Mouse (Mus musculus) limb, embryonic 10.5 days (tissue): ENCODE measurements around the gene Calm5. TPM values are rescaled to one million over a fixed set of nuclear protein-coding genes. Genes with fewer than 3 reads are reported as not detected.
"Not testable (repeated sequence)": the region's sequence is repeated elsewhere in the genome, so short reads cannot be mapped to it uniquely, and the experiment has no call there.

Source experiments
- DNase-seq: peaks from one replicate; pipeline ENCODE4 v3.0.0-alpha.2; 2017; ENCODE audit warnings: low spot score
- H3K27ac ChIP-seq: fragments of 300-500 bp; sonication (generic); 2 replicates; pipeline ENCODE4 v1.5.1; 2016; ENCODE audit warnings: mild to moderate bottlenecking
- H3K27me3 ChIP-seq: fragments of 300-500 bp; sonication (generic); 2 replicates; pipeline ENCODE4 v1.6.1; 2016; ENCODE audit warnings: low read depth, mild to moderate bottlenecking; ENCODE audit not compliant: poor library complexity, severe bottlenecking
- H3K36me3 ChIP-seq: fragments of 300-500 bp; sonication (generic); 2 replicates; pipeline ENCODE4 v1.6.1; 2016; ENCODE audit warnings: mild to moderate bottlenecking, moderate library complexity
- H3K4me1 ChIP-seq: fragments of 300-500 bp; sonication (generic); 2 replicates; pipeline ENCODE4 v1.6.1; 2016
- H3K4me3 ChIP-seq: fragments of 300-500 bp; sonication (generic); 2 replicates; pipeline ENCODE4 v1.5.1; 2016; ENCODE audit warnings: mild to moderate bottlenecking, moderate library complexity
- H3K9me3 ChIP-seq: fragments of 300-500 bp; sonication (generic); replicated peaks from 2 replicates; pipeline ENCODE4 v1.6.1; 2016; ENCODE audit warnings: mild to moderate bottlenecking
- WGBS: fragments of 180-500 bp; shearing (Covaris S2); methylation state at CpG from one replicate; pipeline ENCODE4 v1.1.7; 2016; 5-methylcytosine and 5-hydroxymethylcytosine counted together
- polyA plus RNA-seq: library from polyadenylated mRNA; unstranded; fragments of >200 nt; fragmentation: Nextera tagmentation; extraction: Ambion mirVana; gene quantifications from 2 replicates; pipeline ENCODE4 v1.2.1, GENCODE M21; 2016

Gene Calm5
- not detected in 2 replicates for polyA plus RNA-seq

DNA sequence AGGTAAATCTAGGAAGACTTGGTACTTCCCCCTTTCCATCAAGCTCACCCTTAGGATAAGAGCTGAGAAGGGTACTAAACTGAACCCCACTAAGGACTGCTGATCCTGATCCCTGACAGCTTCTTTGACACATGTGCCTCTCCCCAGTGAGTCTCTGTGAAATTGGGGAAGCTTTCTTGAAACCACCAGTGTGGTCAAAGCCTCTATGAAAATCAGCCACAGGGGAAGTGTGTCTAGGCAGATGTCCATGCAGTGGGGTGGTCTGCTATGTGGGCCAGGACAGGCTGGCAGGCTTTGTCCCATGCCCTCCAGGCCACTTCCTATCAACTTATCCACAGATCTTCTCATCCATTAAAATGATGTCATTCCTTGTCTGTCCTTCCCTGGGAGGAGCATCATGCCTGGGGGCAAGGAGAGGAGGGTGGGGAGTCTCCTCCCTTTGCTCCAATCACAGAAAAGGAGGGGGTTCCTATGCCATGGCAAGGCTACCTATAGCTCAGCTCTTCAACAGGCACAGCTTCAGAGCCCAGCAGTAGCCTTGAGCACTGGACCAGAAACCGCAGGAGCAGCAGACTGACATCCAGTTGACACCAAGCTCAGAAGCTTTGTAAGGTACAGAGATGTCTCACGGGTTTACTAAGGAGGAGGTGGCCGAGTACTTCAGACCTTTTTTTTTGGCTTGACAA, at the start of gene Calm5:
Calm5 (plus strand) TSS at position 526 of the 686 bp plus-strand sequence.
- H3K36me3 ChIP-seq, H3K27me3 ChIP-seq, H3K4me1 ChIP-seq, DNase-seq, H3K9me3 ChIP-seq, H3K4me3 ChIP-seq, H3K27ac ChIP-seq: not testable (repeated sequence)
- WGBS, result 83% methylated on average over 3 of the region's 3 CpGs

DNA sequence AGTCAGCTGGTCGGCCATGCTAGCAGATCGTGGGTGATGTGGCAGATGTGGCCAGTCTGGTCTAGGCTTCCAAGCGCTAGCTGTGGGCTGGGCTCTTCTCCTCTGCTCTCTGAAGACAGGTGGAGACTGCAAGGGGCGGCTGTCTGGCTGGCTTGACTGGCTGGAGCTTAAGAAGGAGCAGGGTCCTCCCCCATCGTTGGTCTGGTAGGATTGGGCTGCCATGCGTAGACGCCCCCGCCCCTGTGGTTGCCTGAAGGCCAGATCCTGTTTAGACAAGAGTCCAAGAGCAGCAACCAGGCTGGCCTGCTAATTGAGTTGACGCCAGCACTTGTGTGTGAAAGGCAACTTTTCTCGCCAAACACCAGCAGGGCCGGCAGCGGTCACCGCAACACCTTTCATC, 49.8 kb upstream of the Calm5 start, which contains the start of gene Calml3:
Calml3 (minus strand) TSS at position 131 of the 400 bp plus-strand sequence.
- WGBS, result 86% methylated on average over 13 of the region's 13 CpGs
- peak; percentile 29 for DNase-seq

DNA sequence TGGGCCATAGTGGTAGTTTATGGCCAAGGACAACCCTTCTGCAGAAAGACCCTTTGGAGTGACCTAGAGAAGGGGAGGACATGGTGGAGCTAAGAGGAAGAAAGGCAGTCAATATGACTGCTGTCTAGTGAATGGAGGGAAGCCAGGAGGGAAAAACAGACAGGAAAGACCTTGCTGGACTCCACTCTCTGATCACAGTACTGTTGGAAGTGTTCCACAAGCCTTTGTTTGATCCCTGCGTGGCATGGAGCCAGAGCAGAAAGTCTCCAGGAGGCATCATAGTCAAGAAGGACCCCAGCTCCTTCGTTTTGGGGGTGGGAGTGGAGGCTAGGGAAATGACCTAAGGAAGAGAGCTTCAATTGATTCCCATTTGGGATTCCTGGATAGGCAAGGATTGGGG, 48.8 kb upstream of the Calm5 start:
- Histone ChIP-seq H3K4me1 (0 out of 2 replicates have a peak, but pooled peaks cover 2% of the 10 kb centered on the region), H3K9me3 (no peaks in the 10 kb centered on the region), H3K36me3 (no peaks in the 10 kb centered on the region), H3K4me3 (no peak overlapping the region), H3K27ac (no peak overlapping the region), H3K27me3 (no peaks in the 10 kb centered on the region)
- DNase-seq, result peak; percentile 9
- WGBS, result 75% methylated on average over 2 of the region's 2 CpGs

More for the DNA sequence above, 49.8 kb upstream of the Calm5 start, which contains the start of gene Calml3:
- no peaks in the 10 kb centered on the region for H3K27me3 ChIP-seq
- H3K27ac ChIP-seq, result no peak within 1 kb of the TSS
- peaks cover 6% of the 10 kb centered on the region; the same call in 1 of the 2 replicates for H3K4me1 ChIP-seq
- H3K4me3 ChIP-seq, result no peak within 1 kb of the TSS
- no peaks in the 10 kb centered on the region for H3K9me3 ChIP-seq
- no peaks in the 10 kb centered on the region for H3K36me3 ChIP-seq

DNA sequence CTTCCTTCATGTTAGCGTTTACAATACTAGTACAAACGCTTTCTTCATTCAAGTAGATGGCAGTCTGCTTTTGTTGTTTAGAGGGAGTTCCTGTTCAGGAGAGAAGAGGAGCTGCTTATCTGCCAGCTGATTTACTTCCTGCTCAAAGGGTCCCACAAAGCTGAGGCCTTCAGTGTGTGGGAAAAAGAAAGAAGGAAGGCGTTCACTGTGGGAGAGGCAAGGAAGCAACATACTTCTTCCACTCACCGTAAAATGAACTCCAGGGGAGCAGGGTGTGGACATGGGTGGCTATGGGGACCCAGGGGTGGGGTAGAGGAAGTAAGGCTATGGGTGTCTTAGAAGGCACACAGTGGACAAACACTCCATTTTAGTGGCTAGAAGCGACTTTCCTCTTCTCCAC, 48.3 kb upstream of the Calm5 start:
- Histone ChIP-seq H3K27me3 (no peaks in the 10 kb centered on the region), H3K9me3 (no peaks in the 10 kb centered on the region), H3K4me3 (no peak overlapping the region), H3K36me3 (no peaks in the 10 kb centered on the region), H3K4me1 (0 out of 2 replicates have a peak, but pooled peaks cover 2% of the 10 kb centered on the region), H3K27ac (no peak overlapping the region)
- 83% methylated on average over 5 of the region's 5 CpGs for WGBS
- DNase-seq, result no peak

DNA sequence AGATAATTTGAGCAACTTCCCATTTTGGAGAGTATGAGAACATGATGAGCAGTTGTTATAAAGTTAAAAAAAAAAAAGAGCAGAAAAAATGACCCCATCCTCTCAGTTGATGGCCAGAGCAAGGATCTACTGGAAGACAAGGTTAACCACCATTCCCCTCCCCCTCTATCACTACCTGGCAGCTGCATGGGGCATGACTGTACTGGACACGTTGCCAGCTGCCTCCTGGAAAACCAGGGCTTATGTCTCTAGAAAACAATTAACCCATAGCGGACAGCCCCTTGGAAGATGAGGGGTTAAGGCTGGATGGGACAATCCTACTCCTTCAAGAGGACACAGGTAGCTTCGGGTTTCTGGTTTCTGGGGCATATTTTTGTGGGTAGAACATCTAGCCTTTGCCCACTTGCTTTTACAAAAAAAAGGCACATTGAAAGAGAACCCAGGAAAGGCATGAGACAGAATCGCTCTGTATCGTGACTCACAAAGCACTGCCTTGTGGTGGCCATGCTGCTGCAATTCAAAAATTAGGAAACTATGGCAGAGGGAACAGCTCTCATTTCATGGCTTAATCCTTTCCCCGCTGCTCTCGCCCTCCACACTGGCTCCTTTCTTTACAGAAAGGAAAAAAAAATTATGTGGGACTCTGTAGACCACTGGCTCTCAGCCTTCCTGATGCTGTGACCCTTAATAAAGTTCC, 46.7 kb upstream of the Calm5 start:
- no peaks in the 10 kb centered on the region for H3K9me3 ChIP-seq
- H3K36me3 ChIP-seq, result no peaks in the 10 kb centered on the region
- H3K27ac ChIP-seq, result no peak overlapping the region
- no peak for DNase-seq
- H3K27me3 ChIP-seq, result no peaks in the 10 kb centered on the region
- 86% methylated on average over 7 of the region's 7 CpGs for WGBS
- H3K4me1 ChIP-seq, result no peaks in the 10 kb centered on the region
- no peak overlapping the region for H3K4me3 ChIP-seq

DNA sequence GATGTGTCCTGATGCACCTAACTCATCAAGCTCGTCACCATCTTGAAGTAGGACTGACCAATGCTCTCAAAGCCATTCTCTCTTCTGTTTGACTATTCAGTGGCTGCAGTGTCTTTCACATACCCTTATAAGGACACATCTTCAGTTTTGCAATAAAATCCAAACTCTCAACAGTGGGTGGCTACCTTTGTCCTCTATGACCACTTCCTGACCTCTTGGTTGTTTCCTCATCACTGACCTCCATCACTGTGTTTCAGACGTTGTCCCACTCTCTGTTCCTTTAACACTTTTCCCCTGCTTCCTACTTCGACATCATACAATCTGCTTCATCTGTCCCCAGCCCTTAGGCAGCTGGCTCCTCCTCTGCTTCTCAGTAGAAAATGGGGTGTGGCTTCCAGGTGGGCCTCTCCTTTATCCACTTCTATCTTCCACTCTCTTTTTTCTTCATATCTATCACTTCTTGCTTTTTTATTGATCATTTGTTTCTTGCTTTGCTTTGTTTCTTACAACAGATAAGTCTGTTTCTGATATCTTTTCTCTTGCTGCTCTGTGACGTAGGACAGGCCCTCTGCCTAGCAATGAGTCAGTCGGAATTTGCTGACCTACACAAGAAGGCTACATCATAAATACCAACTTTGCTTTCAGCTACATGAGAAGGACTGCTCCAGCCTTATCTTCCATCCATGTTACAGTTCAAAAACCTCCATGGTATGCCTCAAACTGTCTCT, 35.8 kb upstream of the Calm5 start:
- Histone ChIP-seq H3K9me3 (no peaks in the 10 kb centered on the region), H3K36me3 (no peaks in the 10 kb centered on the region), H3K4me3 (no peak overlapping the region), H3K27ac (no peak overlapping the region), H3K4me1 (no peaks in the 10 kb centered on the region), H3K27me3 (no peaks in the 10 kb centered on the region)
- 85% methylated on average over 5 of the region's 5 CpGs for WGBS
- no peak for DNase-seq

DNA sequence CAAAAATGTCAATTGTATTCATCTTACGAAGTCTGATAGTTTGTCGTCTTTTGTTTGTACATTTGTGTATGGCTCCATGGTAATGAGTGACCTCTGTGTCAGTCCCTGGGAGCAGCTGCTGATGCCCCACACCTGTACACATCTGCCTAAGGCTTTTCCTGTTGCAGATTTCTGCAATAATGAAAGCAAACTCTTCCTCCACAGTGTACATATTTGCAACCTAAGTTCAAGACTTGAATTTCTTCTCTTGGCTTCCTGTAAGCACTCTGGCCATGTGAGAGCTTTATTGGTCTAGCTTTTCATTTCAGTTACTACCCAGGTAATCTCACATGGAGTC, 35.3 kb upstream of the Calm5 start:
- 88% methylated on average over 2 of the region's 2 CpGs for WGBS
- no peak for DNase-seq
- H3K27ac ChIP-seq, result no peak overlapping the region
- H3K4me1 ChIP-seq, result no peaks in the 10 kb centered on the region
- no peak overlapping the region for H3K4me3 ChIP-seq
- no peaks in the 10 kb centered on the region for H3K9me3 ChIP-seq
- H3K36me3 ChIP-seq, result no peaks in the 10 kb centered on the region
- no peaks in the 10 kb centered on the region for H3K27me3 ChIP-seq

DNA sequence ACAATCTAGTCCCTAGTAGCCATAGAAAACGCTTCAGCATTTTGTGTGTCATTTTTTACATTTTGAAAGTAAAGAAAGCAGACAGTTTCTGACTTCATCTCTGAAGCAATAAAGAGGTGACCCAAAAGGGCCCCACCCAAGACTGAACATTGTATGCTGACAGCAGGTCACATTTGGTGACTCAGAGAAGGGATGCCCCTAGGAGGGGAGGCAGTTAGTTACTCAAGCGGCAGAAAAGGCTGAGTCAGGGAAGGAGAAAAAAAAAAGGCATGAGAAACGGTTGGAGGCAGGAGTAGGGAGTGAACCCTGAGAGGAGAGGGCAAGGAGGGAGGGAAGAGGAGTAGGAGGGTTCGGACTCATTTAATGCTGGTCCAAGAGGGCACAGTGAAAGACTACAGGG, 31.9 kb upstream of the Calm5 start:
- WGBS, result 73% methylated on average over 4 of the region's 4 CpGs
- Histone ChIP-seq H3K36me3 (no peaks in the 10 kb centered on the region), H3K9me3 (no peaks in the 10 kb centered on the region)

DNA sequence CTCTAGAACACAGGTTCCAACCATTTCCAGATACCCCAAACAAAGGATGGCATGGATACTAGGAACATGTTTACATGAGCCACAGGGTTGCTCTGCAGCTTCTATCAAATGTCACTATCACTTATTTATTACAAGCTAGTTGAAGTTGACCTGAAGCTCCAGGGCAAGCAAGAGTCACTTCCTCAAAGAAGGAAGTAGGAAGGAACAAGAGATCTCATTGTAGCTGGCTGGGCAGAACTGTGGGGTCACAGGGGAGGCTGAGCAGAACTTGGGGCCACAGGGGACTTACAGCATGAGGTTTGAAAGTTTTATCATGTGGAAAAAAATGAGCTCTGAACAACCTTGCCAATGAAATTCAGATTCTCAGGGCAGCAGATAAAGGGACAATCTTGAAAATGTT, 28.2 kb upstream of the Calm5 start:
- DNase-seq, result no peak
- Histone ChIP-seq H3K36me3 (no peaks in the 10 kb centered on the region), H3K9me3 (no peaks in the 10 kb centered on the region), H3K27ac (no peak overlapping the region), H3K27me3 (no peaks in the 10 kb centered on the region), H3K4me1 (no peaks in the 10 kb centered on the region), H3K4me3 (no peak overlapping the region)

More for the DNA sequence above, 31.9 kb upstream of the Calm5 start:
- DNase-seq, result no peak
- no peak overlapping the region for H3K4me3 ChIP-seq
- H3K4me1 ChIP-seq, result no peaks in the 10 kb centered on the region
- H3K27me3 ChIP-seq, result no peaks in the 10 kb centered on the region
- no peak overlapping the region for H3K27ac ChIP-seq

DNA sequence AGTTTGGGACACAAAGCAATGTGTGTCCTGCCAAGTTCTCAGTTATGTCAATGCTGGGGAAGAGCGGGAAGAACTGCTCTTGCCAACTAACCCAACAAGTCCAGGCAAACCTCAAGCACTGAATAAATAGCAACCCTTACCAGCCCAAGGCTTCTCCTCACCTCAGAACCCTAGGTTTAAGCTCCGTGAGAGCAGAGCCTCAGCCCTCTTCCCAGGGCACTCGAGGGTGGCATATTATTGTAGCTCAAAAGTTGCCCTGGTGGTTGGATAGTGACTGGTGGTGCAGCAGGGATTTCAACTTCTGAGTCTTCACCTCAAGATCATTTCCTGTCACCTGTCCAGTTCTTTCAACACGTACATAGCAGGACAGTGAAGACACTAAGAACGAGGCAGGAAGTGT, 22.4 kb upstream of the Calm5 start:
- Histone ChIP-seq H3K27ac (no peak overlapping the region), H3K4me1 (no peaks in the 10 kb centered on the region), H3K4me3 (no peak overlapping the region), H3K9me3 (no peaks in the 10 kb centered on the region), H3K27me3 (no peaks in the 10 kb centered on the region), H3K36me3 (no peaks in the 10 kb centered on the region)
- no peak for DNase-seq
- WGBS, result 83% methylated on average over 5 of the region's 5 CpGs

DNA sequence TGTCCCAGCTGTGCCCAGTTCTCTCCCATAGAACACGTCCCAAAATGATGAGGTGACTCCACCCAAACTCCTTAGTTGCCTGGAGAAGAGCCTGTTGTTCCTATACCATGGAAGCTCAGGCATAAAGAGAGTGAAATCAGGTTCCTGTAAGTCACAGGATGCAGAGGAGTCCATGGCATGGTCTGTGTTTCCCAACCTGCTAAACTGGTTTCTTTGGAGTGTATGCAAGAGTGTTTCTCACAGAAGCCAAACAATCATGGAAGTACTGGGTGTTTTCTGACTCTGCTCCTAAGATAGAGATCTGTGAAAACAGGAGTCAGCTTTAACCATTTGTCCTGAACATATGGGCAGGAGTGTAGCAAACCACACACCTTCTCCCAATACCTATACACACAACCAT, 22.0 kb upstream of the Calm5 start:
- Histone ChIP-seq H3K4me1 (no peaks in the 10 kb centered on the region), H3K4me3 (no peak overlapping the region), H3K27ac (no peak overlapping the region), H3K9me3 (no peaks in the 10 kb centered on the region), H3K36me3 (no peaks in the 10 kb centered on the region), H3K27me3 (no peaks in the 10 kb centered on the region)
- WGBS, result 60% methylated on average over 1 of the region's 1 CpGs
- no peak for DNase-seq

DNA sequence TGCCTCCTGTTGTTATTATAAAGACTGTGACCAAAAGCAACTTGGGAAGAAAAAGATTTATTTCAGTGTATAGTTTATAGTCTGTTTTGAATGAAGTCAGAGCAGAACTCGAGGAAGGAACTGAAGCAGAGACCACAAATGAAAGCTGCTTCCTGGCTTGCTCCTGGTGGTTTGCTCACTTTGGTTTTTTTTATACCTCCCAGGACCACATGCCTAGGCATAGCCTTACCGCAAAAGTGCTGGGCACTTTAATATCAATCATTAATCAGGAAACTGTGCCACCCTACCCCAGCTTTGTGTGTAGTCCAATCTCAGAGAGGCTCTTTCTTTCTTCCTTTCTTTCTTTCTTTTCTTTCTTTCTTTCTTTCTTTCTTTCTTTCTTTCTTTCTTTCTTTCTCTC, 21.5 kb upstream of the Calm5 start:
- Histone ChIP-seq H3K27me3 (no peaks in the 10 kb centered on the region), H3K27ac (no peak overlapping the region), H3K4me1 (no peaks in the 10 kb centered on the region), H3K4me3 (no peak overlapping the region), H3K36me3 (no peaks in the 10 kb centered on the region), H3K9me3 (no peaks in the 10 kb centered on the region)
- 71% methylated on average over 2 of the region's 2 CpGs for WGBS
- DNase-seq, result no peak

DNA sequence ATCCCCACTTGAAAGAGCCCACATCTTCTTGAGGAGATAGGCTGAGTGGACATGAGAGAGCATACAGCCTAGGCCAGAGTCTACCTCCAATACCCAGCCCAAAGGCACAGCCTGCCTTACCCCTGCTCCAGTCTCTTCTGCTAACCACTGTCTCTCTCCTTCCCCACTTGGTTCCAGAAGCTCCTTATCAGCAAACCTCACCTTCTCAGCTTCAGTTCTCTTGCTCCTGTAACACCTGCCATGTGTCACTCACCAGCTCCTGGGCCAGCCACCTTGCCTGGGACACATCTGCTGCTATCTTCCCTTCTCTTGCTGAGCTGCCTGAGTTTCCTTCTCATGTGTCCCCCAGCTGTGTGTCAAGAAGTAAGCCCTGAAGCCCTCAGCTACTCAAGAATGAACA, 20.3 kb upstream of the Calm5 start:
- not testable (repeated sequence) for H3K27me3 ChIP-seq, DNase-seq, H3K36me3 ChIP-seq, H3K4me3 ChIP-seq, H3K27ac ChIP-seq, H3K4me1 ChIP-seq, H3K9me3 ChIP-seq
